Mouse (Mus musculus) liver, embryonic 16.5 days (tissue): ENCODE measurements around the gene Cela1. TPM values are rescaled to one million over a fixed set of nuclear protein-coding genes. Genes with fewer than 3 reads are reported as not detected.

ENCODE experiments used
- ATAC-seq: fragments of 200-750 bp; cut with Nextera tagmentation; 2 replicates; pipeline ENCODE4 v1.8.0; 2017; ENCODE audit warnings: low read depth, mild to moderate bottlenecking, moderate number of reproducible peaks, moderate library complexity
- H3K27ac ChIP-seq: fragments of 300-500 bp; sonication (generic); 2 replicates; pipeline ENCODE4 v1.5.1; 2014; ENCODE audit warnings: mild to moderate bottlenecking, low read length
- H3K27me3 ChIP-seq: fragments of 300-500 bp; sonication (generic); 2 replicates; pipeline ENCODE4 v1.6.1; 2014; ENCODE audit warnings: low read depth, low read length, mixed read lengths; ENCODE audit not compliant: control insufficient read depth, insufficient read depth
- H3K36me3 ChIP-seq: fragments of 300-500 bp; sonication (generic); 2 replicates; pipeline ENCODE4 v1.6.1; 2014; ENCODE audit warnings: mild to moderate bottlenecking; ENCODE audit not compliant: control insufficient read depth, insufficient read depth
- H3K4me1 ChIP-seq: fragments of 300-500 bp; sonication (generic); 2 replicates; pipeline ENCODE4 v1.6.1; 2014; ENCODE audit warnings: low read depth, low read length, mixed read lengths; ENCODE audit not compliant: control insufficient read depth
- H3K4me2 ChIP-seq: fragments of 300-500 bp; sonication (generic); 2 replicates; pipeline ENCODE4 v1.6.1; 2014; ENCODE audit warnings: low read depth, low read length, mixed read lengths
- H3K4me3 ChIP-seq: fragments of 300-500 bp; sonication (generic); 2 replicates; pipeline ENCODE4 v1.5.1; 2014; ENCODE audit warnings: low read depth, mild to moderate bottlenecking, low read length
- H3K9ac ChIP-seq: fragments of 300-500 bp; sonication (generic); 2 replicates; pipeline ENCODE4 v1.6.1; 2014; ENCODE audit warnings: low read depth, low read length
- H3K9me3 ChIP-seq: fragments of 300-500 bp; sonication (generic); replicated peaks from 2 replicates; pipeline ENCODE4 v1.6.1; 2016; ENCODE audit warnings: low read length; ENCODE audit not compliant: control insufficient read depth
- WGBS: fragments of 180-500 bp; shearing (Covaris S2); extraction: QIAGEN DNeasy Blood & Tissue Kit; methylation state at CpG from one replicate; pipeline ENCODE4 v1.1.7; 2014; ENCODE audit not compliant: insufficient replicate concordance; 5-methylcytosine and 5-hydroxymethylcytosine counted together
- polyA plus RNA-seq: library from polyadenylated mRNA; unstranded; fragments of >200 nt; fragmentation: Nextera tagmentation; extraction: Ambion mirVana; gene quantifications from 2 replicates; pipeline ENCODE4 v1.2.1, GENCODE M21; 2015

Gene Cela1
- polyA plus RNA-seq, 1 experiment from 2014 or later, result 30.0 TPM

- Histone ChIP-seq H3K4me1 (no peaks in the 10 kb centered on the region), H3K9ac (no peak overlapping the region), H3K4me2 (no peak overlapping the region), H3K36me3 (no peaks in the 10 kb centered on the region), H3K27ac (no peak overlapping the region), H3K4me3 (no peak overlapping the region), H3K27me3 (no peaks in the 10 kb centered on the region), H3K9me3 (no peaks in the 10 kb centered on the region)
- 72% methylated on average over 6 of the region's 6 CpGs for WGBS
- ATAC-seq, result no peak
These were observed 41.6 kb downstream of the Cela1 start for GRCm38 (mm10) chr15:100646161-100646560.

DNA sequence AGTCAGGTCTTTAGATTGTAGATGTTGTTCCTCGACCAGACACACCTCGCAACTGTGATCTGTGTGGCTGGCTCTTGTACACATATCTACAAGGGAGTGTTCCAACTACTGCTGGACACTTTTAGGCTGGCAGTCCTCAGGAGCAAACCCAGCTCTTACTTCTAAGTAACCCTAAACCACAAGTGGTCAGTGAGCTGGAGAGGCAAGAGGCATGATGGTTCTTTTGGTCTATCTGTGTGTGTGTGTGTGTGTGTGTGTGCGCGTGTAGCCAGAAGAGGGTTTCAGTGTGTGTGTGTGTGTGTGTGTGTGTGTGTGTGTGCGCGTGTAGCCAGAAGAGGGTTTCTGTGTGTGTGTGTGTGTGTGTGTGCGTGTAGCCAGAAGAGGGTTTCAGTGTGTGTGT is 45.3 kb downstream of the Cela1 start:
- WGBS, result 80% methylated on average over 7 of the region's 7 CpGs
- H3K27me3 ChIP-seq, result peaks cover 13% of the 10 kb centered on the region
- no peak for ATAC-seq

GRCm38 (mm10) chr15:100641226-100641810 is 46.4 kb downstream of the Cela1 start:
- ATAC-seq, result no peak
- no peaks in the 10 kb centered on the region; the same call in none of the 2 replicates for H3K4me1 ChIP-seq
- WGBS, result 70% methylated on average over 15 of the region's 16 CpGs
- no peak overlapping the region for H3K27ac ChIP-seq
- no peak overlapping the region for H3K4me3 ChIP-seq
- no peaks in the 10 kb centered on the region for H3K36me3 ChIP-seq
- no peaks in the 10 kb centered on the region for H3K9me3 ChIP-seq
- H3K4me2 ChIP-seq, result no peak overlapping the region
- peaks cover 25% of the 10 kb centered on the region for H3K27me3 ChIP-seq
- H3K9ac ChIP-seq, result no peak overlapping the region

More for the DNA sequence above, 45.3 kb downstream of the Cela1 start:
- Histone ChIP-seq H3K4me1 (no peaks in the 10 kb centered on the region; the same call in 1 of the 2 replicates), H3K9ac (no peak overlapping the region), H3K4me3 (no peak overlapping the region), H3K36me3 (no peaks in the 10 kb centered on the region), H3K27ac (no peak overlapping the region), H3K9me3 (no peaks in the 10 kb centered on the region), H3K4me2 (no peak overlapping the region)

DNA sequence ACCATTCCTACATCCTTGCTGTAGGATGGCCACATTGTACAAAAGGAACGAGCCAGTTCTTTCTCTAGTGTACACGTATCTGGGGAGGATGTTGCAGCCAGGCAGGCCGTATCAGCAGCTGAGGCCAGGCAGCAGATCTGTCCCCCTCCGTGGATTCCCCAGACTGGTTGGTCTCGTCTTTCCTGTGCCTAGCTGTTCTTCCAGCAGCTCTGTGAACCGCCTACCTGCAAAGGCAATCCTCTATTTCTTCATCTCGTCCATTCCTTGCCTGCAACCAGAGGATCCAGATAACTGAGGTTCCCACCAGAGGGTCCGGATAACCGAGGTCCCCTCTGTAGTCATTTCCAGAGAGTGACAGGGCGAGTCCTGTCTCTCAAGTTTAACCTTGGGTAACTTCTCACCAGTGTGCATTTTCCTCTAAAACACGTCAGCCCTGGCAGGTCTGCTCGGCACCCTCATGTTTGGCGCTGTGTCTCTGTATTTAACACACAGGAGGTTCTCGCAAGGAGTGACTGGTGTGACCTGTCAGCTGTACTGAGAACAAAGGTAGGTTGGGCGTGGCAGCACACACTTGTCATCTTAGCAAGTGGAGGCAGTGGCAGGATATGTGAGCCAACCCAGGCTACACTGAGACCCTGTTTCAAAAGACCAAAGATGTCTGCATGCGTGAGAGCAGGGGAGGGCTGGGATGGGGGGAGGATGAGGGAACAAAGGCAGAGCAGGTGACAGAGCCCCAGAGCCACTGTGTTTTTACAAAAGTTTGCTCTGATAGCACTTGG is 47.6 kb downstream of the Cela1 start:
- no peak overlapping the region for H3K4me2 ChIP-seq
- no peaks in the 10 kb centered on the region for H3K9me3 ChIP-seq
- no peak for ATAC-seq
- no peak overlapping the region for H3K27ac ChIP-seq
- H3K36me3 ChIP-seq, result no peaks in the 10 kb centered on the region
- H3K4me3 ChIP-seq, result no peak overlapping the region
- peaks cover 7% of the 10 kb centered on the region for H3K4me1 ChIP-seq
- peaks cover 36% of the 10 kb centered on the region for H3K27me3 ChIP-seq
- WGBS, result 63% methylated on average over 16 of the region's 16 CpGs
- H3K9ac ChIP-seq, result no peak overlapping the region

GRCm38 (mm10) chr15:100637661-100638060 is 50.1 kb downstream of the Cela1 start:
- H3K36me3 ChIP-seq, result no peaks in the 10 kb centered on the region
- H3K9me3 ChIP-seq, result no peaks in the 10 kb centered on the region
- peaks cover 47% of the 10 kb centered on the region for H3K27me3 ChIP-seq
- H3K4me3 ChIP-seq, result no peak overlapping the region; the same call in 1 of the 2 replicates
- H3K27ac ChIP-seq, result no peak overlapping the region
- H3K4me2 ChIP-seq, result peak overlapping the region; percentile 68
- peaks cover 8% of the 10 kb centered on the region for H3K4me1 ChIP-seq
- WGBS, result 13% methylated on average over 6 of the region's 6 CpGs
- no peak overlapping the region for H3K9ac ChIP-seq
- ATAC-seq, result no peak

GRCm38 (mm10) chr15:100636700-100637501 is 50.8 kb downstream of the Cela1 start, which contains the start of gene Smagp:
Gene Smagp (minus strand): TSS chr15:100636940.
- Histone ChIP-seq H3K27ac (peak within 1 kb of the TSS; percentile 50), H3K27me3 (peaks cover 47% of the 10 kb centered on the region), H3K4me1 (peaks cover 12% of the 10 kb centered on the region), H3K9me3 (no peaks in the 10 kb centered on the region), H3K4me3 (peak within 1 kb of the TSS; percentile 65), H3K36me3 (no peaks in the 10 kb centered on the region), H3K4me2 (peak within 1 kb of the TSS; percentile 68), H3K9ac (peak within 1 kb of the TSS; percentile 57)
- under 1% methylated on average over 76 of the region's 77 CpGs for WGBS
- peak; percentile 59 for ATAC-seq

- Histone ChIP-seq H3K4me3 (peak overlapping the region; percentile 65), H3K4me1 (peaks cover 18% of the 10 kb centered on the region), H3K36me3 (no peaks in the 10 kb centered on the region), H3K27me3 (peaks cover 47% of the 10 kb centered on the region), H3K9me3 (no peaks in the 10 kb centered on the region), H3K9ac (peak overlapping the region; percentile 57), H3K4me2 (peak overlapping the region; percentile 68), H3K27ac (peak overlapping the region; percentile 50)
- no peak for ATAC-seq
- WGBS, result 4% methylated on average over 38 of the region's 38 CpGs
These were observed 51.7 kb downstream of the Cela1 start for GRCm38 (mm10) chr15:100635851-100636645.

- Histone ChIP-seq H3K27me3 (peaks cover 47% of the 10 kb centered on the region), H3K9ac (no peak overlapping the region), H3K4me1 (peaks cover 18% of the 10 kb centered on the region), H3K9me3 (no peaks in the 10 kb centered on the region), H3K36me3 (no peaks in the 10 kb centered on the region), H3K4me3 (no peak overlapping the region), H3K27ac (no peak overlapping the region), H3K4me2 (peak overlapping the region; percentile 68; the same call in 1 of the 2 replicates)
- 10% methylated on average over 9 of the region's 9 CpGs for WGBS
- no peak for ATAC-seq
These were observed 52.5 kb downstream of the Cela1 start for GRCm38 (mm10) chr15:100635239-100635638.
